Mouse (Mus musculus) fat pad, adult 2 months (tissue): ENCODE measurements around the gene Dhh.

Experiments
- DNase-seq: peaks from one replicate; pipeline ENCODE4 v3.0.0-alpha.2; 2011; ENCODE audit warnings: low read depth, low spot score; ENCODE audit errors: extremely low read depth

Dhh gene

DNA sequence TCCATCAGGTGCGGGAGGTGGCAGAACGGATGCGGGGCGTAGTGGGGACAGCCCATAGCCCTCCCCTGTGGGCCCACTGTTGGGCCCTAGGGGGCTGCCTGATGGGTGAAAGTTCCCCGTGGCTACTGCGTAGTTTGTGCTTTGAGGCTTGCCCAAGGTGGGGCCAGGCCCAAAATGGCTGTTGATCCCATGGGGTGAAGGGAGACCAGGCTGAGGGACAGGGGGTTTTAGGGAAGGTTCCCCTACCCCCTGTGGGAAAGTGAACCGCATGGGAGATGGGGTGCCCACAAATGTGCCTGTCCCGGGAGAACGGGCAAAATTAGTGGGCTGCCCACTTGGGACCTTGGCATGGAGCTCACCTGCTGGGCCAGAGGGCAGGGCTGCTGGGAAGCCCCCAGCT, 46.3 kb downstream of the Dhh start:
- DNase-seq, result no peak

DNA sequence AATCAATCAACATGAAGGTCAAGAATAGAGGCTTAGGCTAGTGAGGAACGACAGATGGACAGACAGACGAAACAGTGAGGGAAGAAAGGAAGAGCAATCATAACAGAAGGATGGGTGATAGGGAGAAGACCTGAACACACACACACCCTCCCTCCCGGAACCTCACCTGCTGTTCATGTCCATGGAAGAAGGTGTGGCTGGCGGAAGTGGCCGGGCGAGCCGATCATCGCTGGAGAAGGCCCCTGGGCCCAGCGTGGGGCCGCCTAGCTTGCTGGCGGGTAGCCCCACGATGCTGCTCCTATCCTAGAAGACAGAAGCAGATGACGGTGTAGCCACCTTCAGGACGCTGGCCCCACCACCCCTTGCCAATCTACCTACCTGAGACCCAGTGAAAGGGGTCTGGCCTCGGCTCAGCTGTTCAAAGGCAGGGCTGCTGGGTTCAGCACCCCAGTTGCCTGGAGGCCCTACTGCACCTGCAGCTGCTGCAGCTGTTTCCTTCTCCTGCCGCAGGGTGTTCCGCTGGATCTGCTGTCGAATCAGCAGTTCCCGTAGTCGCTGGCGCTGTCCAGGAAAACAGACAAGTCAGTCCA, 47.0 kb downstream of the Dhh start:
- DNase-seq, result no peak

DNA sequence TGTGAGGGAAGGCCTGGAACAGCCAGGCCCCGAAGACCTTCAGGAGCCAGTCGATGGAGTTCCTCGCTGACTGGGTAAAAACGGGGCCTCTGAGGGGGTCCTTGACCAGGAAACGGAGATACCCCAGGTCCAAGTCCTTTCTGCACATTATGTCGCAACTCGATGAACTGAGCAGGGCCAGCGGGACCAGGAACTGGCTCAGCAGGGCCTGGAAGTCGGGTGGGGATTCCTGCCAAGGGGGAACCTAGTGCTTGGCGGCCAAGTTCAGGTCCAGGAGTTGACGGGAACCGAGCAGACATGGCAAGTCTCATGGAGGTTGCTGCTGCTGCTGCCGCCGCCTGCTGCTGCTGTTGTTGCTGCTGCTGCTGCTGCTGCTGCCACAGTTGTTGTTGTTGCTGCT, 47.7 kb downstream of the Dhh start:
- no peak for DNase-seq

- no peak for DNase-seq
These were observed 48.3 kb downstream of the Dhh start for GRCm38 (mm10) chr15:98849956-98850600.

GRCm38 (mm10) chr15:98849165-98849564, 49.2 kb downstream of the Dhh start:
- no peak for DNase-seq

DNA sequence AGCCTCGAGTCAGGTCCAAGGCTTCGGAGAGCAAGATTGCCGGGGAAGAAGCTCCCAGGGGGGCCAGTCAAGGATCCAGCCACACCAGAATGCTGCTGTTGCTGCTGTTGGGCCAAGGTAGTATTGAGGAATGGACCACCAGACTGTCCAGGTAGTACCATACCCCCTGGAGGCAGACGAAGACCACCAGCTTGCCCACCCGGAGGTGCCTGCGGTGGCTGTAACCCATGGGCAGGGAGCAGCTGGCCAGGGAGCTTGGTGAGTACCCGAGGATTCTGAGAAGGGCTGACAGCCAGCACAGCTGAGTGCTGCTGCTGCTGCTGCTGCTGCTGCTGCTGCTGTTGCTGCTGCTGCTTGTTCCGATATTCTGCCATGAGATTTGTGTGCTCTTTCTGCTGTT, 52.2 kb downstream of the Dhh start:
- DNase-seq, result no peak

- DNase-seq, result no peak
These were observed 53.2 kb downstream of the Dhh start for GRCm38 (mm10) chr15:98845149-98845548.

- DNase-seq, result no peak
These were observed 54.6 kb downstream of the Dhh start for GRCm38 (mm10) chr15:98843595-98844223.
